Mouse (Mus musculus) stomach, postnatal 0 days (tissue): ENCODE measurements around the gene Fam57b.

Source experiments
- CTCF ChIP-seq: IDR thresholded peaks from 2 replicates; pipeline ENCODE4 v1.5.1; 2016; ENCODE audit warnings: antibody characterized with exemption, low read depth, mild to moderate bottlenecking, moderate library complexity
- EP300 ChIP-seq: optimal IDR thresholded peaks from 2 replicates; pipeline ENCODE3; 2016; ENCODE audit warnings: antibody characterized with exemption

DNA sequence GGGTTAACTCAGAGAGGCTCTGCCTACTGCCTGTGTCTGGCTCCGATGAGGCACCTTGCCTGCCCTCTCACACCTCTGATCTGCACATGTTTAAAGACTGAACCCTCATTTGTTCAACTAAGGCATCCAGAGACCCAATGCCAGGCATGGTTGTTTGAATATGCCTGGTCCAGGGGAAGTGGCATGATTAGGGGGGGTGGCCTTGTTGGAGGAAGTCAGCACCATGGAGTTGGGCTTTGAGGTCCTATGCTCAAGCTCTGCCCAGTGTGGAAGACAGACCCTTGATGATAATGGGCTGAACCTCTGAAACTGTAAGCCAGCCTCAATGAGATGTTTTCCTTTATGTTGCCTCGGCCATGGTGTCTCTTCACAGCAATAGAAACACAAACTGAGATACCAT, 24.1 kb upstream of the Fam57b start:
- TF ChIP-seq CTCF (no peak), EP300 (no peak)
